Mouse (Mus musculus) left cerebral cortex, postnatal 10 days (tissue): ENCODE results near the gene Mrtfb. TPM values are rescaled to one million over a fixed set of nuclear protein-coding genes. Genes with fewer than 3 reads are reported as not detected.
"Not testable (repeated sequence)": the region's sequence is repeated elsewhere in the genome, so short reads cannot be mapped to it uniquely, and the experiment has no call there.

Experiments
- DNase-seq, 2 experiments: peaks; one replicate each; pipeline ENCODE4 v3.0.0; 2021 to 2022; ENCODE audit warnings: low spot score in 2 of 2, mixed read lengths in 1 of 2; ENCODE audit errors: extremely low spot score in 1 of 2
- intact Hi-C: fragments of 180-260 bp; cut with DNase I; formaldehyde crosslinking; loops from one replicate; pipeline ENCODE4 v1.15.1; 2025
- total RNA-seq, 2 experiments: library from RNA; stranded (reverse); gene quantifications; 2 replicates each; pipeline ENCODE4 v1.2.3; 2021

The Mrtfb gene
- total RNA-seq, 2 experiments from 2014 or later: 114 to 118 TPM

DNA sequence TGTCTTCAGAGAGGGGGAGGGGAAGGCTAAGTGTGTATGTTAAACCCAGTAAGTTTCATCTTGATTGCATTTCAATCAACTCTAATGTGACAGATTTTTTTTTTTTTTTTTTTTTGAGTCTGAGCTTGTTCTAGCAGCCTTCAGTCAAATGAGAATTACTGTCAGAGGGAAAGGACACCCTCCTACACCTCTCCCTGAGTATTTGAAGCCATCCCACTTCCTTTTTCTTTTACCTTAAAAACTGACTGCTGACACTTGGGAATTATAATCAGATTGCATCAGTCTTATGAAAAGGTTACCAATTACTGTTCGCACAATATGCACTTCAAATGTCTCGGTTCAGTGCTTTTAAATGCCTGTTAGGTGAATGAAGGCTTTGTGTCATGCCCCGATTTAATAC, 10.0 kb downstream of the Mrtfb start:
- intact Hi-C loops: no loop called here
- no peak for DNase-seq

DNA sequence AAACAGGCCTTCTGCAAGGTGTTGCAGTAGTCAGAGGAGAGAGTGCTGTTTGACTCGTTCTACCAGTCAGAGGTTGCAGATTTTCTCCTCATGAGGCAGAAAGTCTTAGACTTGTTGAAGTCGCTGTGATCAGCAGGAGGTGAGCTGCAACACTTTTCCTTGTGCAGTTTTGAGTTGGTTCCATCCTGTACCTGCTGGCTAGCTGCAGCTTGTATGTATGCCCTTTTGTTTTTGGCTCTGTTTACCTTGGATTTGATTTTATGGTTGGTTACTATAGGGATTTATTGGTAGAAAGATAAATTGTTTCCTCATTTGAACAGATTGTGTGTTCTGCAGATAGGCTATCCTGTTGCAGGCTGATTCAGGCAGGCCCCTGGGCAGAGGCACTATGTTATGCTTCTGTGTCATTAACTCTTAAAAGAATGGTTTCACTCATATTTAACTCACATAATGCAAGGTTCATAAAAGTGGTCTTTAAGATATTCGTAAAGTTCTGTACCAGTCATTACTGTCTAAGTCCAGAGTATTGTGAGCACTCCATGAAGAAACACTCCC, 11.1 kb downstream of the Mrtfb start:
- intact Hi-C loops: no loop called here
- no peak for DNase-seq

DNA sequence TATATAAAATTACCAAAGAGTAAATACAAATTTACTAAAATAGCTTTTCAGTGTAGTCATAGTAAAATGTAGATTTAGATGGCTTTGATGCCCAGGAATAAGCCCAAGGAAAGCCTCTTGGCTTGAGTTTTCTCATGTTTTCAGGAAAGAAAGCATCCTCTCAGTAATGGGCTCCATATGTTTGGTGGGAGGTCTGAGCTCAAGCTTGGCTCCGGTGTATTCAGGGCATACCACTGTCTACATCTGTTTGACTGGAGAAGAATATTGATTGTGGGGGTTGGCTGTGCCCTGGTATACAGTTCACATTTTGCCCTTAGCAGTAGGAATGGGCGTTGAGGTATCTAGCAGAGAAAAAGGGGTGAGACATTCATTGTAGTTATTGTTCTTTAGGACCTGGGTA, 13.1 kb downstream of the Mrtfb start:
- DNase-seq: no peak
- intact Hi-C loops: no loop called here

DNA sequence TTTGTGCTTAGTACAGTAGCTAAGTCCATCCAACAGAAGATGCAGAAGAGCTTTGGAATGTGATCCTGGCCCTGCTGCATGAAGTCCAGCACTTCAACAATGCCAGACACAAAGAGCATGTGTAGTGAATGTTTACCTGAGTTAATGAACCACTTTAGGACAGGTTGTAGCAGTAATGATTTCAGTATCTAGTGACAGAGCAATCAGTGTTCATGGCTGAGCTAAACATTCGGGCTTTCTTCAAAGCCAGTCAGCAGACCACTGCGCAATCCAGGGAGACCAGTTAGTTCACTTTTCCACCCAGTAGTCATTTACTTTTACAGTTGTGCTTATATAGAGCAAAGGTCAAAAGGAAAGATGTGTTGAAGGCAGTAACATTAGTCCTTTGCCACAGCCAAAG, 20.0 kb downstream of the Mrtfb start:
- intact Hi-C loops: no loop called here
- DNase-seq: no peak

DNA sequence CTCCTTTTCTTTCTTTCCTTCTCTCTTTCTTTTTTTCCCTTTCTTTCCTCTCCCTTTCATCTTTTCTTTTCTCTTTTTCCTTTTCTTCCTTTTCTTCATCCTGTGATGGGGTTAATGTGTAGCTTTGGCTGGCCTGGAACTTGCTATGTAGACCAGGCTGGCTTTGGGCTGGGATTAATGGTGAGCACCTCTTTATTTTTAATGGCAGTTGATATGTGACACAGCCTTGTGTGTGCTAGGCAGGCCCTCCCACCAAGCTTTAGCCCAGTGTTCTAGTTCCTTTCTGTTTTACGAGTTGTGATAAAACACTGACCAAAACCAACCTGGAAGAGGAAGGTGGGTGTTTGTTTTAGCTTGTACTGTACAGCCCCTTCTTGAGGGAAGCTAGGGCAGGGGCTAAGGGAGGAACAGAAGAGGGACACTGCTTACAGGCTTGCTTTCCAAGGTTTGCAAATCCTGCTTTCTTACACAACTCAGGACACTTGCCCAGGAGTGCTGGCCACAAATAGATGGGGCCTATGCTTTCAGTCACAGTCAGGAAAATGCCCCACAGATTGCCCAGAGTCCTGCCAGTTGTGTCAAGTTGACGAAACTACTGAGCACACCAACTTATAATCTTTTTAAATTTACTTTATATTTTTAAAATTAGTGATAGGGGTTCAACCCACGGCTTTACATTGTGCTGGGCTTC, 20.6 kb downstream of the Mrtfb start:
- intact Hi-C loops: no loop called here
- no peak for DNase-seq

DNA sequence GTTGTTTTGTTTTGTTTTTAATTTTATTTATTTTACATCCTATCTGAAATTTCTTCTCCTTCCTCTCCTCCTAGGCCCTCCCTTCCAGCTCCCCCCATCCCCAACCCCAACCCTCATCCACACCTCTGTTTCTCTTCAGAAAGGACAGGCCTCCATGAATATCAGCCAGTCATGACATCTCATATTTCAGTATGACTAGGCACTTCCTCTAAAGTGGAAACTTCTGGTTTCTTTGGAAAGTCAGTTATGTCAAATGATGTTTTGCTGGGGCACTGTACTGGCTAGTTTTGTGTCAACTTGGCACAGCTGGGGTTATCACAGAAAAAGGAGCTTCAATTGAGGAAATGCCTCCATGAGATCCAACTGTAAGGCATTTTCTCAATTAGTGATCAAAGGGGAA, 30.1 kb downstream of the Mrtfb start:
- DNase-seq, intact Hi-C loops: not testable (repeated sequence)

- DNase-seq: no peak
- intact Hi-C loops: no loop called here
Measured at GRCm38 (mm10) chr16:13297860-13298259, 41.6 kb downstream of the Mrtfb start.

DNA sequence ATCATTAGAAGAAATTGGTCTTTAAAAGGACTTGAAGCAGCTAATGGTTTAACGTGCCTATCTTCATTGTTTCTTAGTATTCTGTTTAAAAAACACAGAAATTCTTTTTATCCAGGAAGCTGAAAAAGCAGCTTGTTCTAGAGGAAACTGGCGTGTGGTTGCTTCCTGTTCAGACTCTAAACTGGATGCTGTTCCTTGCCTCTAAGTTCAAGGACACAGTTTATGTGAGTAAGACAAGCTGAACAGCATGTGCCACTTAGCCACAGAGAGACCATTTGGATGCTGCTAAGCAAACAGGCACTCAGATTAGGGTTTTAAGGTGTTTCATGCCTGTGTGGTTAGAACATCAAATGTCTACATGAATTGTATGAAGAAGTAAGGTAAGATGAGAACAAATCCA, 42.7 kb downstream of the Mrtfb start:
- intact Hi-C loops: no loop called here
- no peak for DNase-seq

- DNase-seq: no peak
- intact Hi-C loops: no loop called here
Measured at GRCm38 (mm10) chr16:13306065-13306695, 49.9 kb downstream of the Mrtfb start.

DNA sequence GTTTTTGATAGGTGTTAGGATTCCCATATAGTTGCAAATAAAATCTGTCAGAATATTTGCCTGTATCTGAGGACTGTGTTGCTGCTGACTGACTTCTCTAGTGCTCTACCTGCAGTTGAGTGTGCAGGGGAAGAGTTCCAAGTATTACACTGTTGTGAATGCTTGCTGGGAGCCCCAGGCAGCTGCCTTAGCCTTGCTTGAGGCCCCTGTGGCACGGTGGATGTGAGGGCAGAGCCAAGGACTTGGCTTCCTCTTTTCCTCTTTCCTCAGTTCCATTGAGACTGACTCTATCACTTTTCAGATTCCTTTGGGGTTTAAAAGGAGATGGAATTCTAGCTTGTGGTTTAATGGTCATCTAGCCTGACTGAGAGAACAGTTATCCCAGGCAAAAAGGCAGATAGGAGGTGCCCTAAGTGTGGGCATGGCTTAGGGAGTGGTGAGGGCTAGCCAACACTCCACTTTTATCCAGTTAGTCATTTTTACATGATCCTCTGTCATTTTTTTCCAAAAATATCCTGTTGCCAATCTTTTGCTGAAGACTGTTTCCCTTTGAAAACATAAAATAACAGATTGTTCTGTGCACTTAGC, 53.9 kb downstream of the Mrtfb start:
- DNase-seq: no peak
- intact Hi-C loops: no loop called here

DNA sequence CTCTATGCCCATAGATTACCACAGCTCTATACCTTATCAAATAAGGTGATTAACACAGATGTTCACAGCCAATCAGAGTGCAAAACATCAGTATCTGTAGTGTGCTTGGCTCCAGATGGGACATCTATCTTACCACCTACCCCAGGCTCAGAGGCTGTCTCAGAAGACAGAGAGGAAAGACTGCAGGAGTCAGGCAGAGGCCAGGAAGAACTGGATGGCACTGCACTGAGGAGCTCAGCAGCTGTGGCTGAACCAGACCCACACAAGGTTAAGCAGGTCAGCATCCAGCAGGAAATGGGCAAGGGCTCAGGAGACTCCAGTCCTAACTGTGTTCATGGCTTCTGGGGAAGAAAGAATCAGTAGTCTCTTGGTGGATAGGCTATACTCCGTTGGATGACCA, 55.1 kb downstream of the Mrtfb start:
- no peak for DNase-seq
- intact Hi-C loops: no loop called here

GRCm38 (mm10) chr16:13313096-13313719, 56.9 kb downstream of the Mrtfb start:
- intact Hi-C loops: no loop called here
- DNase-seq: no peak

GRCm38 (mm10) chr16:13323751-13324150, 67.5 kb downstream of the Mrtfb start:
- intact Hi-C loops: no loop called here
- DNase-seq: no peak

DNA sequence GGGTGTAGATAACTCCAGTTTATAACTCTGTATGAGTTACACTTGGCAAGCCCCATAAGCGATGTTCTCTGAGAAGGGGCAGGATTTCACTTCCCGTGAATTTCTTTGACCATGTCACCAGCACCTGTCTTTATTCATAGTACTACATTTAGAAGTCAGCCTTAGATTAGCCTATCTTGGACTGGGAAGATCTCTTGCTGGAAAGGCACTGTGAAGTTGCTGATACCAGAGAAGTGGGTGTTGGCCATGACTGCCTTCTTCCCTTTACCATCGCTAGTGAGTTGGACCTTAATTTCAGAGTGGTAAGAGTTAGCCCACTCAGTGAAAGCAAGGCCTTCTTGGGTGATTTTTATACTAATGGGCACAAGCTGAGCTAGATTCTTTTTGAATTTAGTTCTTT, 70.3 kb downstream of the Mrtfb start:
- DNase-seq: no peak
- intact Hi-C loops: no loop called here

DNA sequence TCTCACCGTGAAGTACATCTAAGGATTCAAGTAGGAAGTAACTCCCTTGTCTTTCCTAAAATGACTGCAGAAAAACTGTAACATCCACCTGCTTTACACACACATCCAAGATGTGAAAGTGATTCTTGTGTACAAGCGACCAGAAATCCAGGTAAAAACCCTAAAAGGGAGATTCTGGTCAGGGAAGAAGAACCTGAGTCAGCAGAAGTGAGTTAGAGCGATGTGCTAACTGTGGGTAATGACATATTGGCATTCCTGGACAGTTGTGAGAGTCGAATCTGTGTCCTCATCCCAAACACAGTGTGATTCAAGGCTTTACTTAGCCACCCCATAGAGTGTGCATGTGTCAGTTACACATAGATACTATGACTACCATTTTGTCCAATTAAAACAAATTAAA, 72.4 kb downstream of the Mrtfb start:
- intact Hi-C loops: no loop called here
- DNase-seq: no peak

DNA sequence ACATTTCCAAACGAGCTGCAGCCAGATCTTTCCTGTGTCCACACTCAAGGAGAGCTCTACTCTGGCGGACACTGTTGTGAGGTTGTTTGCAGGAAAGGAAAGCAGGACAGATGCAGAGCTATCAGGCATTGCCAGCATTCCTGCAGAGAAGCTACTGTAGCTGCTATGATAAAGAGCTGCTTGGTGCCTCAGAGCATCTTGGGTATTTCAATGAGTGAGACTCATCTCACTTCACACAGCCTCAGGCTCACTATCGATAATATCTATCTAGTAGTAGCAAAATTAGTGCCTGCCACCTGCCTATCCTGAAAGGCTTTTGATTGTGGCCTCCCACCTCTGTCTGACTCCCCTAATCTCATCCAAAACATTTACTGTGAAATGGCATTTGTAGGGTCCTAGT, 73.4 kb downstream of the Mrtfb start:
- intact Hi-C loops: no loop called here
- DNase-seq: no peak

DNA sequence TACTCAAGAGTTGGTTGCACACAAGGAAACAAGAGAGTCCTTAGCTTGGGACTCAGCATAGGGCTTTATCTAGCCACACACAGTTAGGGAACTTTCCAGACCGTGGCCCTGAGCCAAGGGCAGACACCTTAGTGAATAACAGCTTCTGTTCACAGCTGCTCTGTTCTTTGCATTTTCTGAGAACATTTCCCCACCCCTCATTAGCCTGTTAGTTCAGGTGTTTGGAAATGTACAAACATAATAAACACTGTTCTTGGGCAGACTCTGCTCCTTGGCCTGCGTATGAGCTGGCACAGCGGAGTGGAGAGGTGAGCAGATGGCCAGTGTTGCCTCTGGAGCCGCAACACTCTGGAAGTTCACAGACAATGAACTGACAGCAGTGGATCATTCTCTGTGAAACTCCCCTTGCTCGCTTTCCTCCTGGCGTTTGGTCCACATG, 74.0 kb downstream of the Mrtfb start:
- DNase-seq: no peak
- intact Hi-C loops: no loop called here

DNA sequence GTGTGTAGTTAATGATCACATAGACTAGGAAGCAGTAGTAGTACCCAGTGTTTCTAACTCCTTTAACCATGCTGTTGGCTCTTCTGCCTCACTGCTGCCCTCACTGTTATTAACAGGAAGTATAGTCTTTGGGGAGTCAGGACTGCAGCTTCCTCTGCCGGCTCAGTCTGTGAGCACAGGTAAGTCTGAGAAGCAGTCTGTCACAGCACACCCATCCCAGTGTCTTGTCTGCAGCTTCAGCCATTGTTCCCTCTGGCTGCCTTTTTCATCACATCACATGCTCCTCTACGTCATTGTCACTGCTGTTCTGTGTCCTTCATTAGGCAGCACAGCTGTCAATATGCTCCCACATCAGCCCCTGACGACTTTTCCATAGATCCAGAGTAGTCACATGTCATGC, 75.6 kb downstream of the Mrtfb start:
- no peak for DNase-seq
- intact Hi-C loops: no loop called here

DNA sequence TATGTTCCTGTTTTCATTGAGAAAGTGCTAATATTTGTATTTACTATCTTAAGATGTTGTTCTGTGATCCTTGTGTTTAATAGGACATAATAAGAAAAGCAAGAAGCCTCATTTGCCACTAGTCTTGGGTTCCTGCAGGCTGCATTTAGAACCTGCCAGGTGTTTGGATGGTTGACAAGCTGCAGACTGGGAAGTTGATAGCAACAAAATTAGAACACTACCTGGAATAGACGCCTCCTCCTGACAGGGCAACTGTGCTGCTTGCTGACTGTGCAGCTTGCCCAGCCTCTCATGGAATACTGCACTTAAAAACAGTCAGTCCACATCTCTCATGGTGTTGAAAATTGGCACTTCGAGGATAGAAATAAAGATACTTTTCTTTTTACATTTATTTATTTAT, 76.3 kb downstream of the Mrtfb start:
- no peak for DNase-seq
- intact Hi-C loops: no loop called here
